Mouse (Mus musculus) forebrain, postnatal 0 days (tissue): ENCODE results near the gene Kank2. TPM values are rescaled to one million over a fixed set of nuclear protein-coding genes. Genes with fewer than 3 reads are reported as not detected.

ENCODE experiments used
- ATAC-seq: fragments of 200-750 bp; cut with Nextera tagmentation; 2 replicates; pipeline ENCODE4 v1.8.0; 2017; ENCODE audit warnings: mild to moderate bottlenecking, moderate library complexity
- DNase-seq: peaks from one replicate; pipeline ENCODE4 v3.0.0-alpha.2; 2015
- H3K27ac ChIP-seq: fragments of 300-500 bp; sonication (generic); 2 replicates; pipeline ENCODE4 v1.5.1; 2014; ENCODE audit warnings: low read depth, mild to moderate bottlenecking, antibody characterized with exemption, low read length, moderate library complexity, mixed read lengths
- H3K27me3 ChIP-seq: fragments of 300-500 bp; sonication (generic); 2 replicates; pipeline ENCODE4 v1.6.1; 2014; ENCODE audit warnings: mild to moderate bottlenecking, low read length, mixed read lengths; ENCODE audit not compliant: insufficient read depth
- H3K36me3 ChIP-seq: fragments of 300-500 bp; sonication (generic); 2 replicates; pipeline ENCODE4 v1.6.1; 2014; ENCODE audit warnings: mild to moderate bottlenecking, moderate library complexity; ENCODE audit not compliant: insufficient read depth
- H3K4me1 ChIP-seq: fragments of 300-500 bp; sonication (generic); 2 replicates; pipeline ENCODE4 v1.6.1; 2014; ENCODE audit warnings: antibody characterized with exemption; ENCODE audit not compliant: insufficient read depth
- H3K4me2 ChIP-seq: fragments of 300-500 bp; sonication (generic); 2 replicates; pipeline ENCODE4 v1.6.1; 2014; ENCODE audit warnings: low read depth, mild to moderate bottlenecking, moderate library complexity
- H3K4me3 ChIP-seq: fragments of 300-500 bp; sonication (generic); 2 replicates; pipeline ENCODE4 v1.5.1; 2014; ENCODE audit warnings: low read depth, low read length, mixed read lengths
- H3K9ac ChIP-seq: fragments of 300-500 bp; sonication (generic); 2 replicates; pipeline ENCODE4 v1.6.1; 2014; ENCODE audit warnings: mild to moderate bottlenecking
- H3K9me3 ChIP-seq: fragments of 300-500 bp; sonication (generic); 2 replicates; pipeline ENCODE4 v1.6.1; 2016; ENCODE audit warnings: low read length
- CTCF ChIP-seq: sonication (generic); IDR thresholded peaks from 2 replicates; pipeline ENCODE4 v1.5.1; 2016; ENCODE audit warnings: antibody characterized with exemption, control low read depth, low read depth
- WGBS: fragments of 180-500 bp; shearing (Covaris S2); extraction: QIAGEN DNeasy Blood & Tissue Kit; methylation state at CpG from one replicate; pipeline ENCODE4 v1.1.7; 2014; 5-methylcytosine and 5-hydroxymethylcytosine counted together
- polyA plus RNA-seq: library from polyadenylated mRNA; unstranded; fragments of >200 nt; fragmentation: Nextera tagmentation; extraction: Ambion mirVana; gene quantifications from 2 replicates; pipeline ENCODE4 v1.2.1, GENCODE M21; 2015
- total RNA-seq: library from RNA; depleted of rRNA; stranded (reverse); fragments of >200 nt; gene quantifications from 2 replicates; pipeline ENCODE4 v1.2.3, GENCODE M21; 2014; rRNA removed

Kank2 gene
- total RNA-seq (8.5 and 12.4 TPM in 2 replicates), polyA plus RNA-seq (2.2 and 2.3 TPM in 2 replicates)

DNA sequence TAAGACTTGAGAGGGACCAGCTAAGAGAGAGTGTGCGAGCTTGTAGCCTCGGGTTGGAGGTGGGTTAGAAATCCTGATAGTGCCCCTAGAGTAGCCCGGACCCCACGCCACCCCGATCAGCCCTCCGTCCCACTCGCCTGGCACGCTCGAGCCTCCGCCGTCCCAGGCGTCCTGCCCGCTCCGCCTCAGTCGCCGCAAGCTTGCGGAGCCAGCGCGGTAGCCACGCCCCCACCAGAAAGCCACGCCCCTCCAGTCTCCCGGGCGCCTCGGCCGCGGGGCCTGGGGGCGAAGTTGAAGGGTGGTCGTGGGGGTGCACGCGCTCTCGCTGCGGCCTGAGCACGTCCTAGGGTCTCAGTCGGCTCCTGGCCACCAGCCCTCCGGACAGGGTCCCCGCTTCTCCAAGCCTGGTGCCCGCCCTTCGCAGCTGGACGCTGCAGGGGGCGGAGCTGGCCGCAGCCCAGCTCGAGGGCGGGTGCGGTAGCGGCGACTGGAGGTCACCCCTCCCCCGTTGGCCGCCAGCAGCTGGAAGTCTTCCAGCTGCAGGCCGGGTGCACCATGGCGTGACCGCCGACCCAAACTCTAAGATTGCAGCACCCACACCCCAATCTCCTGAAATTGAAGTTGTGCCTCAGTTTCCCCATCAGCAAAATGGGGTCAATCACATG, at the start of gene Kank2:
Kank2 (minus strand) TSS at position 400 of the 665 bp plus-strand sequence.
- peak within 1 kb of the TSS; percentile 85 for H3K4me2 ChIP-seq
- no peaks in the 10 kb centered on the region for H3K4me1 ChIP-seq
- peak within 1 kb of the TSS; percentile 22; the same call in 1 of the 2 replicates for H3K27ac ChIP-seq
- no peaks in the 10 kb centered on the region for H3K9me3 ChIP-seq
- peak; percentile 64 for DNase-seq
- no peak for TF ChIP-seq CTCF
- H3K4me3 ChIP-seq: peak within 1 kb of the TSS; percentile 45
- H3K36me3 ChIP-seq: no peaks in the 10 kb centered on the region
- no peaks in the 10 kb centered on the region for H3K27me3 ChIP-seq
- under 1% methylated on average over 44 of the region's 52 CpGs for WGBS
- H3K9ac ChIP-seq: peak within 1 kb of the TSS; percentile 51
- peak; percentile 73 for ATAC-seq

GRCm38 (mm10) chr9:21847926-21848325, 49.4 kb upstream of the Kank2 start:
- no peak for ATAC-seq
- 26% methylated on average over 10 of the region's 10 CpGs for WGBS
- no peak overlapping the region for H3K4me3 ChIP-seq
- no peaks in the 10 kb centered on the region for H3K9me3 ChIP-seq
- H3K27me3 ChIP-seq: no peaks in the 10 kb centered on the region
- H3K4me2 ChIP-seq: no peak overlapping the region
- H3K36me3 ChIP-seq: no peaks in the 10 kb centered on the region
- no peak for TF ChIP-seq CTCF
- no peaks in the 10 kb centered on the region for H3K4me1 ChIP-seq
- H3K27ac ChIP-seq: 0 out of 2 replicates have a peak overlapping the region, but pooled peaks have one; percentile 29
- no peak overlapping the region for H3K9ac ChIP-seq
- no peak for DNase-seq

DNA sequence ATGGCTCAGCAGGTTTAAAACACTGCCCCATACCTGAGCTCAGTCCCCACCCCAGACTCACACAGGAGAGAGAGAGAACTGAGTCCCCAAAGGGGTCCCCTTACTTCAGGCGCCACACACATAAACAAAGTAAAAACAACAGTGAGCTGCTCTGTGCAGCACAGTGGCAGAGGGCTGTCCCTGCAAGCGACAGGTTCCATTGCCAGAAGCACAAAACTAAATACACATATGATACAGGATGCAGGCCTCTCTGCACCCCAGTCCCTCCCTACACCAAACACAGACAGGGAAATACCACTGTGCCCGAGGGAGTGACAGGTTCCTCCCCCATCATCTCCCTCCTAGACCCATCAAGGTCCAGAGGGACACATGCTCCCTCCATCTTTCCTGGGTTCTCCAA, 48.9 kb upstream of the Kank2 start:
- Histone ChIP-seq H3K4me3 (no peak overlapping the region), H3K4me1 (no peaks in the 10 kb centered on the region), H3K36me3 (no peaks in the 10 kb centered on the region), H3K9ac (no peak overlapping the region), H3K27me3 (no peaks in the 10 kb centered on the region), H3K9me3 (no peaks in the 10 kb centered on the region), H3K4me2 (no peak overlapping the region), H3K27ac (no peak overlapping the region)
- DNase-seq: no peak
- no peak for ATAC-seq
- TF ChIP-seq CTCF: no peak
- 31% methylated on average over 3 of the region's 3 CpGs for WGBS

DNA sequence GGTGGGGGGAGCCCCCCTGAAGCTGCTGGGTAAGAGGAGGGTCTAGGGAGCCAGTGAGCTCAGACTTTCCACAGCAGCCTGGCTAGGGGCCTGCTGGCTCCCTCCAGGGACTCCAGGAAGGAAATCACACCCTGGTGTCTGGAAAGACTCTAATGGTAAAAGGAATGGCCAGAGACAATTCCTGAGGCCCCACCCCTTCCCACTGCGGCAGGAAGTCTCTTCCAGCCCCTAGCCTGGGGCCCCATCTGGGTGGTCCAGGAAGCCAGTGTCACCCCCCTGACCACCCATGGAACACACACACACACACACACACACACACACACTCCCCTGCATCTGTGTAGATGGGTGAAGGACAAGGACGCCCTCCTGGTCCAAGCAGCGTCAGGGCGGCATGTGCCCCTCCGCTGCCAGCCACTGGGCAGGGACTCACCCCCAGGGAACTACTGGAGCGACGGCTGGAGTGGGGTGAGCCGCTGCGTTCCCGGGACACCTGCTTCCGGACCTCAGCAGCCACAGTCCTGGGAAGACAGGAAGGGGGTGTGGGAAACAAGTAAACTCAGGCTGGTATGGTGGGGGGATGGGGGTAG, 48.3 kb upstream of the Kank2 start:
- ATAC-seq: 0 out of 2 replicates have a peak, but pooled peaks have one; percentile 13
- H3K36me3 ChIP-seq: no peaks in the 10 kb centered on the region
- H3K27me3 ChIP-seq: no peaks in the 10 kb centered on the region
- H3K9ac ChIP-seq: no peak overlapping the region
- no peak overlapping the region for H3K4me3 ChIP-seq
- no peak for DNase-seq
- no peak overlapping the region for H3K4me2 ChIP-seq
- no peak for TF ChIP-seq CTCF
- no peak overlapping the region for H3K27ac ChIP-seq
- WGBS: 28% methylated on average over 11 of the region's 11 CpGs
- no peaks in the 10 kb centered on the region for H3K4me1 ChIP-seq
- H3K9me3 ChIP-seq: no peaks in the 10 kb centered on the region

DNA sequence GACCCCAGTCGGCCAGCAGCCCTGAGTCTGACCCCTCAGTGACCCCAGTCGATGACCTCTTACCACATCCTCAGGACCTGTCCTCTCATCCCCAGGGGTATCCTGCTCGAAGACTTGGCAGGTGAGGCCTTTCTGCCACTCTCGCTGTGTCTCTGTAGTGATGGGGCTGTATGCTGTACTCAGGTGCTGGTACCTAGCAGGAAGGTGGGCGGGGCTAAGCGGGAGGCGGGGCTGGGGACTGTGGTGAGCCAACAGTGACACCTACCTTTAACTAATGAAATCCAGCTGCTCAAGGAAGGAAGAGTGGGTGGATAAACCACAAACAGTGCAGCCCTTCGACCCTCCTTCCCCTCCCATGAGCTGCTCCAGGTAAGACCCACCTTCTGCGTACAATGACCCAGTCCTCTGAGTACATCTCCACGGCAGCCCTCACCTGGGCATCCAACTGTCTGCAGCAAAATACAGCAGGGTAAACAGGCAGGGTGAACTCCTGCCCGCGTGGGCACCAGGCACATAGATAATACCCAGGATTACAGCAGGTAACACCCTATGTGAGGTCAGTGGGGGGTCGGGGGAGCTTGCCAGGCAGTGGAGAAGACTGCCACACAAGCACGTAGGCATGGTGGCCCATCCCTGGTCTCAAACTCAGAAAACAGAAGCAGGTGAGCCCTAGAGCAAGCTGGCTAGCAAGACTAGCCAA, 47.0 kb upstream of the Kank2 start:
- TF ChIP-seq CTCF: no peak
- H3K4me1 ChIP-seq: no peaks in the 10 kb centered on the region
- H3K36me3 ChIP-seq: no peaks in the 10 kb centered on the region
- DNase-seq (no peak), ATAC-seq (no peak)
- H3K4me2 ChIP-seq: no peak overlapping the region
- H3K27ac ChIP-seq: no peak overlapping the region
- no peak overlapping the region for H3K9ac ChIP-seq
- H3K27me3 ChIP-seq: no peaks in the 10 kb centered on the region
- H3K4me3 ChIP-seq: no peak overlapping the region
- H3K9me3 ChIP-seq: no peaks in the 10 kb centered on the region
- 65% methylated on average over 14 of the region's 14 CpGs for WGBS

GRCm38 (mm10) chr9:21843086-21843485, 44.5 kb upstream of the Kank2 start:
- no peak overlapping the region for H3K9ac ChIP-seq
- ATAC-seq (peak; percentile 69), DNase-seq (peak; percentile 37)
- no peaks in the 10 kb centered on the region for H3K9me3 ChIP-seq
- H3K27me3 ChIP-seq: no peaks in the 10 kb centered on the region
- H3K27ac ChIP-seq: peak overlapping the region; percentile 54; the same call in 1 of the 2 replicates
- no peak overlapping the region for H3K4me2 ChIP-seq
- H3K4me3 ChIP-seq: no peak overlapping the region
- peak; percentile 45 for TF ChIP-seq CTCF
- no peaks in the 10 kb centered on the region for H3K4me1 ChIP-seq
- WGBS: 68% methylated on average over 6 of the region's 6 CpGs
- H3K36me3 ChIP-seq: no peaks in the 10 kb centered on the region

DNA sequence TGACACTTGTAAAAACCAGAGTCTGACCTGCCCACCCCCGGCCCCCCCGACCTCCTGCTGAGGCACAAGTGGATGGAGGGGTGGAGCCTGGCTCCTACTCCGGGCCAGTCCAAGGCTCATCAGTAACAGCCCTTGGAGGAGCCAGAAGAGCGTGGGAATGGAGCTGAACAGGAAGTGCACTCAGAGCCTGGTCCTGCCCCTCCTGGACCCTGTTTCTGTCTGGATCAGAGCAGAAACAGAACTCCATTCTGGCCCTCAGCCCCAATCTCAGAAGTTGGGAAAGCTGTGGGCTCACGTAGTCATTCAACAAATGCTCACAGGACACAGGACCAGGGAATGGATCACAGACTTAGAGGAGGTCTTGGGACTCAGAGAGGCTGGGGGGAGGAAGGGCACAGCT, 43.8 kb upstream of the Kank2 start:
- H3K36me3 ChIP-seq: no peaks in the 10 kb centered on the region
- no peaks in the 10 kb centered on the region for H3K4me1 ChIP-seq
- H3K4me2 ChIP-seq: no peak overlapping the region
- TF ChIP-seq CTCF: no peak
- H3K9ac ChIP-seq: no peak overlapping the region
- no peaks in the 10 kb centered on the region for H3K9me3 ChIP-seq
- no peak overlapping the region for H3K4me3 ChIP-seq
- no peak overlapping the region for H3K27ac ChIP-seq
- ATAC-seq (no peak), DNase-seq (no peak)
- WGBS: 56% methylated on average over 5 of the region's 5 CpGs
- no peaks in the 10 kb centered on the region for H3K27me3 ChIP-seq
